Mouse (Mus musculus) testis, adult 2 months (tissue): ENCODE measurements around the gene Med27. TPM values are rescaled to one million over a fixed set of nuclear protein-coding genes. Genes with fewer than 3 reads are reported as not detected.

Experiments
- H3K27ac ChIP-seq: fragments of 200-500 bp; 2 replicates; pipeline ENCODE4 v1.5.1; 2012; ENCODE audit warnings: low read depth, low read length; ENCODE audit not compliant: control insufficient read depth, insufficient read depth
- H3K27me3 ChIP-seq: fragments of 200-500 bp; 2 replicates; pipeline ENCODE4 v1.6.1; 2012; ENCODE audit warnings: mild to moderate bottlenecking, low read length, moderate library complexity; ENCODE audit not compliant: control insufficient read depth, insufficient read depth
- H3K36me3 ChIP-seq: fragments of 200-500 bp; 2 replicates; pipeline ENCODE4 v1.6.1; 2012; ENCODE audit warnings: mild to moderate bottlenecking, low read length; ENCODE audit not compliant: control insufficient read depth, insufficient read depth
- H3K4me1 ChIP-seq: fragments of 200-500 bp; 2 replicates; pipeline ENCODE4 v1.6.1; 2012; ENCODE audit warnings: low read length; ENCODE audit not compliant: control insufficient read depth, insufficient read depth
- H3K4me3 ChIP-seq: fragments of 200-500 bp; 2 replicates; pipeline ENCODE4 v1.5.1; 2012; ENCODE audit warnings: low read depth, mild to moderate bottlenecking, low read length, moderate library complexity, mixed read lengths; ENCODE audit not compliant: control insufficient read depth
- CTCF ChIP-seq: fragments of 200-500 bp; IDR thresholded peaks from 2 replicates; pipeline ENCODE4 v1.5.1; 2012; ENCODE audit warnings: low read depth, mild to moderate bottlenecking, inconsistent platforms, low read length, moderate library complexity; ENCODE audit not compliant: control insufficient read depth, insufficient read depth, insufficient replicate concordance
- POLR2A ChIP-seq: fragments of 200-500 bp; IDR thresholded peaks from 2 replicates; pipeline ENCODE4 v1.6.1; 2012; ENCODE audit warnings: low read depth, mild to moderate bottlenecking, inconsistent platforms, low read length, moderate library complexity; ENCODE audit not compliant: control insufficient read depth
- polyA plus RNA-seq: library from polyadenylated mRNA; depleted of rRNA; stranded (reverse); fragments of >200 nt; gene quantifications from 2 replicates; pipeline ENCODE4 v1.2.3, GENCODE M21; 2012

Gene Med27
- polyA plus RNA-seq, 1 experiment: 35.5 TPM

DNA sequence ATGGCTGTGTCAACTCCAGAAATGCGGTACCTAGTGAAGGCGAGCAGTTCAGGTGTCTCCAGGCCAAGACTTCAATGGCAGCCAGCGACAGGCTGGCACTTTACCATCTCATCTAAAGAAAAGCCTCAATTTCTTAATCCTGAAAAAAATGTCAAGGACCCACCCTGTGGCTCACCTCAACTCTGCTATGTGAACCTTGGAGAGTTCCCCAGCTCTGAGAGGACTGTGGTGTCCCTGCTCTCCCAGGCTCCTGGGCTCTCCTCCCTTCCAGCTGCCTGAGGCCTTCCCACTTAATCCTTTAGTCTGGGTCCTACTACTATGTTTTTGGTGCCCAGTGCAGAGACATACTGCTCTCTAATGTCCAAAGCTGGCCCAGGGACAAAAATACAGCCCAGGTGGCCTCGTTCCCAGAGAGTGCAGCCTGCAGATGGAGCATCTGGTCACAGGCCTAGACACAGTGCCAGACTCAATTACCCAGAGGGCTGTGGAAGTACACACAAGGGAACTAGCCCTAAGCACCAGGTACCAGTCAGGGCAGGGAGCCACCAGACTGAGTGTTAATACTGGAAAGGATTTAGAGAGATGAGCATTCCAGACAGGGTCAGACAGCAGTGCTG, 169.3 kb downstream of the Med27 start:
- TF ChIP-seq CTCF (no peak), POLR2A (no peak)
- Histone ChIP-seq H3K4me1 (no peaks in the 10 kb centered on the region), H3K27me3 (no peaks in the 10 kb centered on the region), H3K27ac (no peak overlapping the region), H3K4me3 (no peak overlapping the region), H3K36me3 (no peaks in the 10 kb centered on the region)

GRCm38 (mm10) chr2:29516621-29517170, 170.1 kb downstream of the Med27 start:
- H3K27me3 ChIP-seq: no peaks in the 10 kb centered on the region
- TF ChIP-seq CTCF (no peak), POLR2A (no peak)
- no peaks in the 10 kb centered on the region for H3K4me1 ChIP-seq
- no peak overlapping the region for H3K27ac ChIP-seq
- no peak overlapping the region for H3K4me3 ChIP-seq
- H3K36me3 ChIP-seq: no peaks in the 10 kb centered on the region

- TF ChIP-seq POLR2A: no peak
- TF ChIP-seq CTCF: no peak
- no peak overlapping the region for H3K4me3 ChIP-seq
- H3K36me3 ChIP-seq: no peaks in the 10 kb centered on the region
- H3K27ac ChIP-seq: no peak overlapping the region
- H3K27me3 ChIP-seq: no peaks in the 10 kb centered on the region
- H3K4me1 ChIP-seq: no peaks in the 10 kb centered on the region
Measured at GRCm38 (mm10) chr2:29519402-29519801, 172.8 kb downstream of the Med27 start.

GRCm38 (mm10) chr2:29520206-29520605, 173.6 kb downstream of the Med27 start:
- TF ChIP-seq POLR2A (no peak), CTCF (no peak)
- H3K4me1 ChIP-seq: no peaks in the 10 kb centered on the region
- H3K4me3 ChIP-seq: no peak overlapping the region
- H3K36me3 ChIP-seq: no peaks in the 10 kb centered on the region
- H3K27ac ChIP-seq: no peak overlapping the region
- H3K27me3 ChIP-seq: no peaks in the 10 kb centered on the region

DNA sequence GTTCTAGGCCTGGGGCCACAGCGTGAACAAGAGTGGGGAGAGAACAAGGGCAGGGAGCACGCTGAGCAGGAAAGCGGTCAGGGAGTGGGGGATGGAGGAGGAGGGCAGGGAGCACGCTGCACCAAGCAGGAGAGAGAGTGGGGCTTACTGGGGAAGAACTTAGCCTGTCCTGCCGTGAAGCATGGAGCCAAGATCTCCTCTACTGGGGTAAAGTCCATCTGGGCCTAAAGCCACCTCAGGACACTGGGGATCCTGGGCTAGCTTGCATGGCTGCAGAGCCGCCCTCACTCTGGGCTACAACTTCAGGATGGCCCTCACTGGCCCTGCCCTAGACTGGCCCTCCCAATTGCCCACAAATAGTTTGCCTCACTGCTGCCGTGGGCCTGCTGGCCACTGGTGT, 174.9 kb downstream of the Med27 start:
- H3K4me3 ChIP-seq: no peak overlapping the region
- H3K4me1 ChIP-seq: no peaks in the 10 kb centered on the region
- TF ChIP-seq POLR2A (no peak), CTCF (no peak)
- no peaks in the 10 kb centered on the region for H3K27me3 ChIP-seq
- no peaks in the 10 kb centered on the region for H3K36me3 ChIP-seq
- H3K27ac ChIP-seq: no peak overlapping the region

DNA sequence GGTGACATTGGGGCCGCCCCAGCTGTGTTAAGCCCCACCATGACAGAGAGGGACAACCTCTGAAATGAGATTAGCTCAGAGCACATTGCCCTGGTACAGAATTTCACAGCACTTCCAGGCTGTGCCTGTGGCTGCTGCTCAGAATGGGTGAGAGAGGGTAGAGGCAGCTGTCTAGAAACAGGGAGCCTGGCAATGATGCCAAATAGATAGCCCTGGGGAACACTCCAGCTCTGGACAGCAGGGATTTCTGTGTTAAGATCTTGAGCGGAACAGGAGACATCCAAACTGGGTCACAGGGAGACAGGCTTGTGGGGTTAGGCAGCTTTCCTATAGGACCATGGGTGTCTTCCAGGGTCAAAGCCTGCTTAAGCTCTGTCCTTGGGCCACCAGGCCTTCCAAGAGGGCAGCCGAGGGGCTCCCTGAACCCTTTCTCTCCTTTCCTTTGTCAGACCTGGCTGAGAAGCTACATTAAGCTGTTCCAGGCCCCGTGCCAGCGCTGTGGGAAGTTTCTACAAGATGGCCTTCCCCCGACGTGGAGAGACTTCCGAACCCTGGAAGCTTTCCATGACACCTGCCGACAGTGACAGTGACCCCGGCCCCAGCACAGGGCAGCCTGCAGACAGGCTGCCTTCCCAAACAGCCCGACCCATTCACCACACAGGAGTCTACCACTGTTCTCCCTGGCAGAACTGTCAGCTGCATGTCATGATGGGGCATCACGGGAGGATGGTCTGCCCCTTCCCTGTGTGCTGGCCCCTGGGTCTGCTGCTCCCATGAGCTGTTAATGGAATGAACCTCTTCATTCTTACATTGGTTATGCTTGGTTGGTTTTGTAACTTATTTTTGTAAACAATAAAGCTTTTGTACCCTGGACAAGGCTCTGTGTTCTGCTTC, 177.5 kb downstream of the Med27 start:
- no peak overlapping the region for H3K4me3 ChIP-seq
- H3K36me3 ChIP-seq: no peaks in the 10 kb centered on the region
- H3K27ac ChIP-seq: no peak overlapping the region
- no peaks in the 10 kb centered on the region for H3K4me1 ChIP-seq
- TF ChIP-seq CTCF: no peak
- TF ChIP-seq POLR2A: no peak
- H3K27me3 ChIP-seq: no peaks in the 10 kb centered on the region

GRCm38 (mm10) chr2:29525273-29525805, 178.7 kb downstream of the Med27 start:
- Histone ChIP-seq H3K27ac (no peak overlapping the region), H3K36me3 (no peaks in the 10 kb centered on the region), H3K4me3 (no peak overlapping the region), H3K27me3 (no peaks in the 10 kb centered on the region), H3K4me1 (no peaks in the 10 kb centered on the region)
- TF ChIP-seq CTCF: no peak
- TF ChIP-seq POLR2A: no peak
